Mouse (Mus musculus) CD4-positive naive resting alpha-beta T cell, adult 76 days (primary cell): ENCODE results near the gene Vmn2r89. TPM values are rescaled to one million over a fixed set of nuclear protein-coding genes. Genes with fewer than 3 reads are reported as not detected.

Source experiments
- total RNA-seq: library from RNA; stranded (reverse); gene quantifications from one replicate; pipeline ENCODE4 v1.2.4, GENCODE M21; 2023

The Vmn2r89 gene
- not detected for total RNA-seq

DNA sequence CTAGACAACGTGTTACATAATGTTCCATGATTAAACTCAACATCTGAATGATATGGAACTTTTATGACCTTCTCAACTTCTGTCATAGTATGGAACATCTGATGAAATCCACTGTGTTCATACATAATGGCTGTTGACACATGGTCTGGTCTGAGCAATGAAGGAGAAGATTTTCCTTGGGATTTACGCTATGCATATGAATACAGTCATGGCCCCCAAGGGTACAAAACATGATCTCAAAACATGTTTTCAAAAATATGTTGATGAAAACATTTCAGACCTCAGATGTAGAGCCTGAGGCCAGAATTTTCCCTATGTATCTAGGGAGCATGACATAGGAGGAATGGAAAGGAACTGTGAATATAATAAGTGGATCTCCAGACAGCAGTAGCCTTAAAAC is at the start of gene Vmn2r89:
TSS of gene Vmn2r89 (plus strand) at position 301 of the 400 bp plus-strand sequence.

DNA sequence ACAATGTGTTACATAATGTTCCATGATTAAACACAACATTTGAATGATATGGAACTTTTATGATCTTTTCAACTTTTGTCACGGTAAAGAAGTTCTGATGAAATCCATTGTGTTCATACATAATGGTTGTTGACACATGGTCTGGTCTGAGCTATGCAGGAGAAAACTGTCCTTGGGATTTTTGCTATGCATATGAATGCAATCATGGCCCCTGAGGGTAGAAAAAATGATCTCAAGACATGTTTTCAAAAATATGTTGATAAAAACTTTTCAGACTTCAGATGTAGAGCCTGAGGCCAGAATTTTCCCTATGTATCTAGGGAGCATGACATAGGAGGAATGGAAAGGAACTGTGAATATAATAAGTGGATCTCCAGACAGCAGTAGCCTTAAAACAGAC is 41.1 kb upstream of the Vmn2r89 start, which contains the start of gene Vmn2r88:
TSS of gene Vmn2r88 (plus strand) at position 301 of the 400 bp plus-strand sequence.

Other genes with a start within 250 kb of the Vmn2r89 start
- not detected for gene Ear14, start 248.5 kb upstream of the Vmn2r89 start, total RNA-seq
- not detected for gene Rnase2a, start 195.7 kb upstream of the Vmn2r89 start, total RNA-seq
- gene Gm7247, start 90.1 kb upstream of the Vmn2r89 start, total RNA-seq: not detected
- not detected for gene Vmn2r88, start 41.0 kb upstream of the Vmn2r89 start, total RNA-seq
- not detected for gene Gm5622, start 100.9 kb downstream of the Vmn2r89 start, total RNA-seq
- not detected for gene Gm17175, start 122.2 kb downstream of the Vmn2r89 start, total RNA-seq
- not detected for gene Gm17174, start 140.3 kb downstream of the Vmn2r89 start, total RNA-seq
- gene Gm17078, start 159.5 kb downstream of the Vmn2r89 start, total RNA-seq: not detected
- not detected for gene Gm4181, start 183.8 kb downstream of the Vmn2r89 start, total RNA-seq
- not detected for gene Gm17079, start 243.6 kb downstream of the Vmn2r89 start, total RNA-seq